Mouse (Mus musculus) gastrocnemius, postnatal 10 days (tissue): ENCODE measurements around the gene Fam98b. TPM values are rescaled to one million over a fixed set of nuclear protein-coding genes. Genes with fewer than 3 reads are reported as not detected.

Source experiments
- DNase-seq: peaks from one replicate; pipeline ENCODE4 v3.0.0; 2021; ENCODE audit warnings: mixed read lengths
- total RNA-seq, 2 experiments: library from RNA; stranded (reverse); gene quantifications; 2 replicates each; pipeline ENCODE4 v1.2.3; 2021

Fam98b gene
- total RNA-seq, 2 experiments from 2014 or later: 22.2 to 23.8 TPM

GRCm38 (mm10) chr2:117303391-117304350, 54.1 kb downstream of the Fam98b start:
- DNase-seq: no peak

- no peak for DNase-seq
Measured at GRCm38 (mm10) chr2:117304941-117305340, 55.4 kb downstream of the Fam98b start.

- DNase-seq: no peak
Measured at GRCm38 (mm10) chr2:117307959-117308358, 58.4 kb downstream of the Fam98b start.

GRCm38 (mm10) chr2:117309046-117309445, 59.5 kb downstream of the Fam98b start:
- no peak for DNase-seq

- no peak for DNase-seq
Measured at GRCm38 (mm10) chr2:117311349-117311748, 61.8 kb downstream of the Fam98b start.

- no peak for DNase-seq
Measured at GRCm38 (mm10) chr2:117312030-117312429, 62.5 kb downstream of the Fam98b start.

- DNase-seq: no peak
Measured at GRCm38 (mm10) chr2:117312441-117312895, 62.9 kb downstream of the Fam98b start.

GRCm38 (mm10) chr2:117313586-117314235, 64.2 kb downstream of the Fam98b start:
- DNase-seq: no peak

GRCm38 (mm10) chr2:117318991-117319390, 69.5 kb downstream of the Fam98b start:
- no peak for DNase-seq

Other genes starting within 250 kb of the Fam98b start
- 10 to 100 TPM; 22.7 to 28.4 TPM for gene Spred1, start 128.4 kb upstream of the Fam98b start, total RNA-seq
- under 1 TPM; 0.54 to 0.86 TPM for gene Rasgrp1, start 93.3 kb downstream of the Fam98b start, total RNA-seq